In the genomic region with DNA sequence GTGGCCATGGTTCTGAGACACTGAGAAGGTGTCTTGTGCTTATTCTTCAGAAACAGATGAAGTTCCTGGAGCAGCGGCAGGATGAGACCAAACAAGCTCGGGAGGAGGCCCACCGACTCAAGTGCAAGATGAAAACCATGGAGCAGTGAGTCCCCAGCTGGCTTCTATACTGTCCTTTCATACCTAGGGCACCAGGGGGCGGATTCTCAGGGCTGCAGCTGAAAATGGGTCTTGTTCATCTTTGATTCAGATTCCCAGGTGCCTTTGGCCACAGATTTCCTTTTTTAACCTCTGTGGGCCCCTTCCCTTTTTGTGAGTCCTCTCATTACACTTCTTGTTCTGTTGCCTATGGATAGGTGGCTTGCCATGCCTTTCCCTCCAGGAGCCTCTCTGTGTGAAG, we compare ENCODE assay signal across 1 mouse cellular context.
TF ChIP-seq lines count a peak whose summit lies in the region.

No protein-coding gene starts in this region.

TF ChIP-seq in CH12.LX, 34 proteins besides CTCF, POLR2A, EP300 and RAD21:
- TF ChIP-seq ETS1 (conservative IDR thresholded peaks at IDR 0.05; ENCODE audit: low read depth, low read length) (no peak), SMC3 (IDR thresholded peaks at IDR 0.05; ENCODE audit: low read depth, low read length) (peak; percentile 39)
